Mouse (Mus musculus): Measurements from ENCODE around the gene Clec4g.

DNA sequence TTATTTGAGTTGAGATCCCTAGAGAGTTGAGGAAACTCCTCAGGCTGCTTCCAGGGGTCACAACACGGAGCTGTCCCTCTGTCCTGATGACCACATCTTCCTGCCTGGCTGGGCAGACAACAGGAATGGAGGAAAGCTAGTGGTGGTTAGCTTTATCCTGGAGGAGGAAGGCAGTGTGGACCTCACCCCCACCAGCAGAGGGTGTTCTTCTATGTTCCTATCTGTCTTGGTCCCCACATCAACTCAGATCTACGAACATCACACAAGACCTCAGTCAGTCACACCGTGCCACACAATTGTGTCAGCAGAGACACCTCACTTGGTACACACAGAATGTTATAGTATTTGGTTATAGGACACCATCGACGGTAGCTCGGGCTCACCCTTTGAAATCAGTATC, 32.9 kb downstream of the Clec4g start:
- peak; percentile 20; the same call in 1 of the 2 replicates for TF ChIP-seq CTCF (conservative IDR thresholded peaks at IDR 0.05; ENCODE audit: insufficient read depth, insufficient read length, low read depth, low read length)
- TF ChIP-seq POLR2A (IDR thresholded peaks at IDR 0.05; ENCODE audit: low read depth, low read length): no peak
